Mouse (Mus musculus) granulocyte monocyte progenitor cell, adult 5-6 weeks (primary cell): ENCODE results near the gene Fgf22. TPM values are rescaled to one million over a fixed set of nuclear protein-coding genes. Genes with fewer than 3 reads are reported as not detected.
A peak's percentile ranks its signal among the peaks of the same experiment; 100 is the strongest.
"Not testable (repeated sequence)": the region's sequence is repeated elsewhere in the genome, so short reads cannot be mapped to it uniquely, and the experiment has no call there.

Experiments
- ATAC-seq: replicated peaks from 2 replicates; pipeline ENCODE4 v1.8.0; 2016; ENCODE audit warnings: mild to moderate bottlenecking, moderate TSS enrichment, inconsistent platforms; ENCODE audit not compliant: poor library complexity, severe bottlenecking
- total RNA-seq, 2 experiments: library from RNA; stranded (forward) in 1 of 2; stranded (reverse) in 1 of 2; fragments of 200-712, 200-1000 nt in 1 of 2; fragments of >200 nt in 1 of 2; fragmentation: Nextera tagmentation in 1 of 2; gene quantifications; 2 replicates each; pipeline ENCODE4 v1.2.3; 2014 to 2017

Fgf22 gene
- total RNA-seq, 2 experiments from 2014 or later = not detected

DNA sequence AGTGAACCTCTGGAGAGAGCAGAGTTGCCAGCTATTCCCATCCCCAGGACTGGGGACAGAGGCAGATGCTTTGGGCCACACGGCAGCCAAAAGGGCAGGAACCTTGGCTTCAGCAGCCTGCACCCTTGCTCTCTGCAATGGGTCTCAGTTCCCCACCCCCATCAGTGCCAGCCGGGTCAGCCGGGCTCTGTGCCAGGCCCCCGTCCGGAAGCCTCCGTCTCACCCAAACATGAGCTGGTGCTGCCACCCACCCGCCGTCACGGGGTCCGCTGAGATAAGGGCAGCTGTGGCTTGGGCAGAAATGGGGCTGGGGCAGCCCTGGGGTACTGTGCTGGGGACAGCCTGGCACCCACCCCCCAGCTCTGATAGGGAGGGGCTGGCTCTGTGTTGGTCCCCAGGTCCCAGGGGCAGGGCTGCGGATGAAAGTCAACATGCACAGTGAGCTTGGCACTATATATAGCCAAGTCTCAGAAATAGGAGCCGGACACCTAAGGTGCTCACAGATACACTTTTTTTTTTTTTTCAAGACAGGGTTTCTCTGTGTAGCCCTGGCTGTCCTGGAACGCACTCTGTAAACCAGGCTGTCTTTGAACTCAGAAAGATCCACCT, 25.4 kb upstream of the Fgf22 start:
- no peak for ATAC-seq

- no peak for ATAC-seq
These were observed 22.4 kb upstream of the Fgf22 start for GRCm38 (mm10) chr10:79732500-79732899.

DNA sequence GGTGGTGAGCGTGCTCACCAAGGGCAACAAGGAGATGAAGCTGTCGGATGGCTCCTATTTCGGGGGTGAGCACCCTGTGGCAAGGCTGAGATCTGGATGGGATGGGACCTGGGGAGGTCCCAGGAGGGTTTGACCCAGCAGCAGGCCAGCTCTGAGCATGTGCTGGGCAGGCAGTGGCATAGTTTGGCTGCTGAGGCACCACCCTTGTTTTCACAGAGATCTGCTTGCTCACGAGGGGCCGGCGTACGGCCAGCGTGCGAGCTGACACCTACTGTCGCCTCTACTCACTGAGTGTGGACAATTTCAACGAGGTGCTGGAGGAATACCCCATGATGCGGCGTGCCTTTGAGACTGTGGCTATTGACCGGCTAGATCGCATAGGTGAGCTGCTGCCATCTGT, 21.0 kb upstream of the Fgf22 start:
- ATAC-seq = no peak

DNA sequence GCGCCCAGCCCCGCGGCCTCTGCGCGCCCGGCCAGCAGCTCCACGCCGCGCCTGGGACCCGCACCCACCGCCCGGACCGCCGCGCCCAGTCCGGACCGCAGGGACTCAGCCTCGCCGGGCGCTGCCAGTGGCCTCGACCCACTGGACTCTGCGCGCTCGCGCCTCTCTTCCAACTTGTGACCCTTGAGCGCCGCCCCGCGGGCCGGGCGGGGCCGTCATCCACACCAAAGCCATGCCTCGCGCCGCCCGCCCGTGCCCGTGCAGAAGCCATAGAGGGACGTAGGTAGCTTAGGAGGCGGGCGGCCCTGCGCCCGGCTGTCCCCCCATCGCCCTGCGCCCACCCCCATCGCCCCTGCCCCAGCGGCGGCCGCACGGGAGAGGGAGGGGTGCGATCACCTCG, 19.5 kb upstream of the Fgf22 start:
- no peak for ATAC-seq

- ATAC-seq = no peak
These were observed 18.2 kb upstream of the Fgf22 start for GRCm38 (mm10) chr10:79736706-79737105.

DNA sequence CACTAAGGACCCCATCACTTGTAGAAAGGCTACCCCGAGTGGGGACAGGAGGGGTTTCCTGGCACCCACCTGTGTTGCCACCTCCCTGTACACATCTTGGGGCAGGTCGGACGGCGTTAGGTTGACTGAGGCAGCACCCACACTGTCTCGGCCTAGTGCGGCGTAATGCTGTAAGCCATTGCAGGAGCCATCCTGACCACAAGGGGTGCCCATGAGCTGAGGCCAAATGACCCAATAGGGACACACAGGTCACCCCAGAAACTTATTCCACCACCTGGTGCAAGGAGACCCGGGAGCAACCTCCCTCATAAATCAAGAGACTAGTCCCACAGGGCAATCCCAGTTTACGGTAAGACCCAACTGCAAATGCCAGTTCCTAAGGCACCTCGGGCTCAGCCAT, 16.6 kb upstream of the Fgf22 start:
- ATAC-seq = peak; percentile 62

- ATAC-seq = no peak
These were observed 15.6 kb upstream of the Fgf22 start for GRCm38 (mm10) chr10:79739234-79739633.

GRCm38 (mm10) chr10:79740863-79741262, 14.0 kb upstream of the Fgf22 start:
- ATAC-seq = no peak

DNA sequence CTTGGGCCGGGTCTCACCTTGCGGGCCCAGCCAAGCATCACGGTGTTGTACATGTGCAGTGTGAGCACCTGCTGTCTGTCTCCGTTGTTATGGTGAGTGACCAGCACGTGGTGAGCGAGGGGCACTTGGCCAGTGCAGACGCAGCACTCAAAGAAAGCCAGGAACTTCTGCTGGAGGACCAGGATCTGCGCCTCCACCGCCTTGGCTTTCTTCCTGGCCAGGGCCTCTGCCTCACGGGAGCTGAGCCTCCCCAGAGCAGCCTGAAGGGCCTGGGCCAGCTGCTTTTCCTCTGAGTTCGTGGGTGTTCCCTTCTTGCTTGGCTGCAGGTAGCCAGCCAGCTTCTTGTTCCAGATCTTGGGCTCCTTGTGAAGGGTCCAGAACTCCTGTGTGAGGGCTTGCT, 11.7 kb upstream of the Fgf22 start:
- no peak for ATAC-seq

GRCm38 (mm10) chr10:79743650-79744365, 11.1 kb upstream of the Fgf22 start:
- ATAC-seq = no peak

GRCm38 (mm10) chr10:79745411-79745810, 9.5 kb upstream of the Fgf22 start:
- no peak for ATAC-seq

DNA sequence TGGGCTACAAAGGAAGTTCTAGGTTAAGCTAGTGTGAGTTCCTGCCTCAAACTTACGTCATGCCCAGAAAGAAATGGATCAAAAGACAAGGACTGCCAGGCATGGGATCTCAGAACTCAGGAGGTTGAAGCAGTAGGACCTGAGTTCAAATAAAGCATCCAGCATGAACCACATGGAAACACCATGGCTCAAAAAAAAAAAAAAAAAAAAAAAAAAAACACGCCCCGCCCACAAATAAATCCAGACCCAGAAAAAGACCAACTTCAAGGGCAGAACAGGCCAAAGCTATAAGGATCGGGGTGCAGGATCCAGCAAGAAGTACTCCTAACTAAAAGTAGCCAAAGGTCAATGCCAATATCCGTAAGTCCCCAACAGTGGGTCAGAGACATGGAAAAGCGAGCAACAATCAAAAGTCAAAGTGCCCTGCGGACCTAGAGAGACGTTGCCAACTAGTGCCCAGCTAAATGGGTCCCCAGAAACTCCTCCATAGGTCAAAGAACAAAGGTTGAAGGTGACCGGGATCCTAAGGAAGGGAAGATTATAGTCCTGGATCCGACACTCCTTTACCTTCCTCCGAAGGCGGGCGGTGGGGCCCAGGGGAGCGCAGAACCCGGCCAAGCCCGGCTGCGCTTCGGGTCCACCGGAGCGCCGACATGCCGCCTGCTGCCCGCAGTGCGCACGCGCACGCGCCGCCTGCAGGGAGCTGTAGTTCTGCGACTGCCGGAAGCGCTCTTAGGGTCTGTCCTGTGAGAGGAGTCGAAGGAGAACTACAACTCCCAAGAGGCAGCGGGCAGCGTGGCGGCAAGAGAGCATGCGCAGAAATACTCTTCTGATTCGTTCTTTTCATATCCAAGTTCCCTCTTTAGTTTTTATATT, 8.7 kb upstream of the Fgf22 start, which contains the start of gene Polrmt:
Polrmt (minus strand) TSS at position 684 of the 876 bp plus-strand sequence.
- ATAC-seq = peak; percentile 96

DNA sequence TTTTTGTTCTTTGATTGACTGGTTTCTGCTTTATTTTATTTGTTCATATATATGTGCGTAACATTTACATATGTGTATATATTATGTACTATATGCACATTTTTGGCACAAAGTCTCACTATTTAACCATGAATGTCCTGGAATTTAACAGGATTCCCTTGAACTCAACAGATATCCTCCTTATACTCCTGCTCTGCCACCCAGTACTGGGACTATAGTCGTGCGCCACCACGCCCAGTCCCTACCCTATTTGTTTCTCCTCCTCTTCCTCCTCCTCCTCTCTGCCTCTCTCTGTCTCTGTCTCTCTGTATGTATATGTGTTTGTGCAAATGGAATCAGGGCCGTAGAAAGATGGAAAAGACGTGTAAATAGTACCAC, 8.1 kb upstream of the Fgf22 start:
- ATAC-seq = peak; percentile 49

GRCm38 (mm10) chr10:79748496-79748895, 6.4 kb upstream of the Fgf22 start:
- no peak for ATAC-seq

DNA sequence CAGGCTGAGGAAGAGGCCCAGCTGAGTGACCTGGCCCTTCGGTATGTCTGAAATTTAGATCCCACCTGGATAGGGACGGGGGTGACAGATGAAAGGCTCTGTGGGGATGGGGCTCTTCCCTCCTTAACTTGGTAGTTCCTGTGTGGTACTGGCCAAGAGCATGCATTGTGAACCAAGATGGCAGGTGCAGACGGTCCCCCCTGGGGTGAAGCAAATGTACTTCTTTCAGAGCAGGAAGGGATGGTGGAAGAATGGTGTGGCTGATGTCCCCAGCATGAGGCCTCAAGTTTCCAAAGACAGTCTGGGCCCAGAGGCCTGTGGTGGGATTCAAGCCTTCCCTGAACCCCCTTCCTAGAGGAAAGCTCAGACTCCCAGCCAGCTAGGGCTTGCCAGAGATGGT, 978 bp downstream of the Fgf22 start:
- ATAC-seq = no peak

GRCm38 (mm10) chr10:79756660-79757059, 1.8 kb downstream of the Fgf22 start:
- no peak for ATAC-seq

DNA sequence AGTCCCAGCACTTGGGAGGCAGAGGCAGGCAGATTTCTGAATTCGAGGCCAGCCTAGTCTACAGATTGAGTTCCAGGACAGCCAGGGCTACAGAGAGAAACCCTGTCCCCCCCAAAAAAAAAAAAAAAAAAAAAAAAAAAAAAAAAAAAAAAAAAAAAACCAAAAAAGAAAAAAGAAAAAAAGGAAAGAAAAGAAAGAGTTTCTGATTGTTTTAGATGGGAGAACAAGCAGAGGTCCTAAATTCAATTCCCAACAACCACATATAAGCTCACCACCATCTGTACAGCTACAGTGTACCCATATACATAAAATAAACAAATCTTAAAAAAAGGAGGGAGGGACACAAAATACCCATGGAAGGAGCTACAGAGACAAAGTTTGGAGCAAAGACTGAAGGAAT, 4.8 kb downstream of the Fgf22 start:
- ATAC-seq = not testable (repeated sequence)

DNA sequence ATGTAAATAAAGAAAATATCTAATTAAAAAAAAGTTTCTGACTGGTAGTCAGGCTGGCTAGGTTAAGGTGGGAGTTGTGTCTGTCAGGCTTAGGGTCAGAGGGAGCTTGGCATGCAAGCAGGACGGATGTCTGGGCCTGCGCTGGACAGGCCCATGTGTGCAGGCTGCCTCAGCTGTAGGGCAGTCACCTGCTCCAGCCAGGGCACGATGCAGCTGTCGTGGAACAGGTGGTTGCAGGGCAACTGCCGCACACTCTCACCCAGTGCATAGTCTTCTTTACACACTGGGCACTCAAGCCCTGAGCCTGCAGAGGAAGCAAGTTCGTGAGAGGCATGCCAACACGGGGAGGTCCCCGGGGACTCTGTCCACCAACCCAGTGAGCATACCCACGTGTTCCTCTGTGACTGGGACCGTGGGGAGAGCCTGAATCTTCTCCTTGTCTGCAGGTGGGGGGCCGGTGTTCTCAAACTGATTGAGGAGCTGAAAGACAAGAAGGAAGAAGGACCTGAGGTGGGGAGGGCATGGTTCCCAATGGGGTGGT, 5.8 kb downstream of the Fgf22 start:
- ATAC-seq = no peak

DNA sequence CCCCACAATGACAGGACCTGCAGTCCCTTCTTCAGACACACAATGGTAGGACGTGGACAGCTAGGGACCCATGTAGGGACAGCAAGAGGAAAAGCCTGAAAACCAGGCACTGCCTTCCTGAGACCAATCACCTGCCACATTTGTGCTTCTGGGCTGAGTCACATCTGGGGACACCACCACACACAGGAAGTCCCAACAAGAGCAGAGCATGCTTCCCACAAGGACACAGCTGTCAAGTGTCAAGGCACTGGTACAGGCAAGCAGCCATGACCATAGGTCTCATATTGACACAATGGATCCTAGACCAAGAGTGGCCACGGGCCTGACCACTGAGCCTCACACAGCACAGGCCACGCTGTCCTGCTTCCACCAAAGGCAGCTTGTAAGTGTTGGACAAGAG, 8.0 kb downstream of the Fgf22 start:
- ATAC-seq = no peak

GRCm38 (mm10) chr10:79764234-79764633, 9.4 kb downstream of the Fgf22 start:
- ATAC-seq = no peak

- ATAC-seq = no peak
These were observed 10.4 kb downstream of the Fgf22 start for GRCm38 (mm10) chr10:79765228-79765745.
